Mouse (Mus musculus): ENCODE measurements around the gene Slc38a10. TPM values are rescaled to one million over a fixed set of nuclear protein-coding genes. Genes with fewer than 3 reads are reported as not detected.
A peak's percentile ranks its signal among the peaks of the same experiment; 100 is the strongest.

Slc38a10 gene
- total and polyA plus RNA-seq, 3 experiments, result 78.2 to 80.7 TPM; not detected in 1

DNA sequence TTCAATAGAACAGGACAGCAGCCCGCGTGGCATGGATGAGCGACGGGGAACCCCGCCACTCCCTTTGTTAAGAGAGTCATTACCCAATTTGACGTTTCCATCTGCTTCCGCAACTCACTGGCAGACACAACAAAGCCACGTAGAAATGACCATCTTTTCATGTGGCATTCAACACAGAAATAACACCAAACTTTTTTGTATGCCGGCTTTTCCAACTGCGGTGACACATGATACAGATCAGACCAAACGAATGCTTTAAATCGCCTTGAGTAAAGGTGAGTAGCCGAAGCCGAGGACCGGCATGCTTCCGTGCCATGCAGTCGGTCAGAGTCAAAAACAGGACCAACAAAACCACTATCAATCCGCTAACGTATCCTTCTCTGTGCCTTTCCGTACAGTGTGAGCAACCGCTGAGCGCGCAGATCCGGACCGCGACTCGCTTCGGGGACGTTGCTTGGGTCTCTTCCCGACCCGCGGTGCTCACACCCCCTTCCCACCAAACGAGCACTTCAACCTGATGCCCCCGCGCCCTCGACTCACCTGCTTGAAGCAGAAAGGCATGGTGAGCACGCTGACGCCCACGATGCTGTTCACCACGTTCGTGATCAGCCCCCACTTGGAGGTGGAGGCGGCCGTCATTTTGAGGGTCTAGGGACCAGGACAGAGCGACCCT is 570 bp downstream of the Slc38a10 start:
- peaks cover 6 to 18% of the 10 kb centered on the region in 2 experiments for H3K4me1 ChIP-seq (ENCODE audit: control insufficient read depth in 1 of 2, insufficient read depth in 2 of 2, low read length in 2 of 2)
- H3K9me3 ChIP-seq (replicated peaks; ENCODE audit: insufficient read depth, low read length), result no peaks in the 10 kb centered on the region
- DNase-seq (ENCODE audit: low read depth, low spot score), result peak; percentile 77
- peak overlapping the region; percentile 62 to 78 for H3K4me3 ChIP-seq (ENCODE audit: control insufficient read depth in 1 of 2, insufficient read depth in 1 of 2, low read depth in 2 of 2, low read length in 2 of 2)
- peaks cover 38% of the 10 kb centered on the region for H3K79me2 ChIP-seq (ENCODE audit: control insufficient read depth, insufficient read depth, low read length, poor library complexity)
- H3K36me3 ChIP-seq (ENCODE audit: control insufficient read depth in 1 of 2, insufficient read depth in 2 of 2, low read length in 2 of 2), result peaks cover 0 to 14% of the 10 kb centered on the region in 2 experiments; a peak in 3 of 4 replicates
- peak overlapping the region; percentile 83 for H3K9ac ChIP-seq (ENCODE audit: control insufficient read depth, low read depth, low read length, poor library complexity, severe bottlenecking)
- no peaks in the 10 kb centered on the region for H3K27me3 ChIP-seq (ENCODE audit: control insufficient read depth in 1 of 2, insufficient read depth in 2 of 2, low read length in 2 of 2)
- peak overlapping the region; percentile 70 for H3K27ac ChIP-seq (ENCODE audit: control insufficient read depth, low read depth, low read length)
- TF ChIP-seq ETS1 (IDR thresholded peaks at IDR 0.05; ENCODE audit: low read depth, low read length), result peak; percentile 38; the same call in 1 of the 2 replicates
- 0 out of 2 replicates have a peak, but pooled peaks have one; percentile 29 for TF ChIP-seq MAZ (IDR thresholded peaks at IDR 0.05; ENCODE audit: low read depth, low read length)
- TF ChIP-seq ELF1 (IDR thresholded peaks at IDR 0.05; ENCODE audit: low read depth, low read length), result peak; percentile 56; the same call in 1 of the 2 replicates
- TF ChIP-seq SIN3A (IDR thresholded peaks at IDR 0.05; ENCODE audit: low read length), result peak; percentile 91
- peak; percentile 95 for TF ChIP-seq MXI1 (IDR thresholded peaks at IDR 0.05; ENCODE audit: low read depth, low read length)
- TF ChIP-seq MYB (IDR thresholded peaks at IDR 0.05; ENCODE audit: low read depth, low read length), result no peak
- no peak; the same call in 1 of the 2 replicates for TF ChIP-seq TBP (IDR thresholded peaks at IDR 0.05; ENCODE audit: low read depth, low read length)
- TF ChIP-seq MAX (IDR thresholded peaks at IDR 0.05; ENCODE audit: low read length), result peak; percentile 59
- TF ChIP-seq MYC (IDR thresholded peaks at IDR 0.05; ENCODE audit: low read depth, low read length), result peak; percentile 56; the same call in 1 of the 2 replicates

DNA sequence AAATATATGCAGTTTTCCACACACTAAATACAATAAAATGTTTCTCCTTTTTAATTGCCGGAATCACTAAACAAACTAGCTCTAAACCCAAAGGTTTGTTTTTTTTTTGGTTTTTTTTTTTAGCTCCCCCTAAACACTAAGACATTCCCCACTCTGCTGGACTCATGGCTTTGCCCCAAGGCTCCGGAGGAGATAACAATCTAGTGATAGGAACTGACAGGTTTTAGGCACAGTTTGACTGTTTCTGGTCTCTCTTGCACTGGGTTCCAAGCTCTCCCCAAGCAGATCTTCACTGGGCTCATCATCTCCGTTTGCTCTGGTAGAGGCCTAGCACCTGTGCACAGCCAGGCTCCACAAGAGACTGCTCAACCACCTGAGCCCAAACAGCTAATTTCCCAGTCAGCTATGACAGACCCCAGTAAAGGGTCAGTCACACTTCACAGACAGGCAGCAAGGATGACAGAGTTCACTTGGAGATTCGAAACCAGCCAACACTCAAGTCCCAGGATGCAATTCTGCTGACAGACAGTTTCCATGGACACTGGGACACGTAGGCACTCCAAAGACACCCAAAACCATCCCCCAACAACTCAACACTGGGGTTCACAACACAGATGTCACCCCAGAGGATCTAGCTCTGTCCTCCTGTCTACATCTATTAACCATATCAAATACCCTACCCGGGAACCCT is 1.5 kb downstream of the Slc38a10 start:
- Histone ChIP-seq H3K9ac (ENCODE audit: control insufficient read depth, low read depth, low read length, poor library complexity, severe bottlenecking) (peak overlapping the region; percentile 83), H3K27ac (ENCODE audit: control insufficient read depth, low read depth, low read length) (no peak overlapping the region), H3K4me1 (ENCODE audit: control insufficient read depth in 1 of 2, insufficient read depth in 2 of 2, low read length in 2 of 2) (peaks cover 6 to 18% of the 10 kb centered on the region in 2 experiments), H3K79me2 (ENCODE audit: control insufficient read depth, insufficient read depth, low read length, poor library complexity) (peaks cover 39% of the 10 kb centered on the region), H3K9me3 (replicated peaks; ENCODE audit: insufficient read depth, low read length) (no peaks in the 10 kb centered on the region), H3K27me3 (ENCODE audit: control insufficient read depth in 1 of 2, insufficient read depth in 2 of 2, low read length in 2 of 2) (no peaks in the 10 kb centered on the region), H3K36me3 (ENCODE audit: control insufficient read depth in 1 of 2, insufficient read depth in 2 of 2, low read length in 2 of 2) (peaks cover 0 to 14% of the 10 kb centered on the region in 2 experiments; a peak in 3 of 4 replicates), H3K4me3 (ENCODE audit: control insufficient read depth in 1 of 2, insufficient read depth in 1 of 2, low read depth in 2 of 2, low read length in 2 of 2) (peak overlapping the region; percentile 62 to 78)
- TF ChIP-seq ZNF384 (IDR thresholded peaks at IDR 0.05; ENCODE audit: low read depth, low read length) (peak; percentile 32; the same call in 1 of the 2 replicates), CHD2 (IDR thresholded peaks at IDR 0.05; ENCODE audit: low read length) (no peak), GATA1 (IDR thresholded peaks at IDR 0.05; ENCODE audit: low read depth, low read length) (peak; percentile 51), CHD1 (IDR thresholded peaks at IDR 0.05; ENCODE audit: low read depth, low read length) (0 out of 2 replicates have a peak, but pooled peaks have one; percentile 75), EP300 (IDR thresholded peaks at IDR 0.05; ENCODE audit: low read depth in 1 of 2, low read length in 2 of 2) (peak in 1 of 2 experiments; percentile 18; a peak in 1 of 4 replicates), MEF2A (IDR thresholded peaks at IDR 0.05; ENCODE audit: extremely low read depth, insufficient replicate concordance, low read depth, low read length, poor library complexity, severe bottlenecking) (no peak)
- peak; percentile 61 for DNase-seq (ENCODE audit: low read depth, low spot score)

Data from MEL (cell line).